Mouse (Mus musculus): ENCODE data around the gene Supt7l. TPM values are rescaled to one million over a fixed set of nuclear protein-coding genes. Genes with fewer than 3 reads are reported as not detected.
"Not testable (repeated sequence)": the region's sequence is repeated elsewhere in the genome, so short reads cannot be mapped to it uniquely, and the experiment has no call there.

Gene Supt7l
- 12.7 and 12.9 TPM in 2 replicates for polyA plus RNA-seq (2016; fragmentation: Nextera tagmentation; extraction: Ambion mirVana)

GRCm38 (mm10) chr5:31527707-31528106 lies at the start of gene Supt7l:
Supt7l (minus strand) TSS chr5:31527807.
- H3K36me3 ChIP-seq = peaks cover 48% of the 10 kb centered on the region
- 67% methylated on average over 11 of the region's 11 CpGs for WGBS (ENCODE audit: insufficient replicate concordance)
- H3K4me2 ChIP-seq = peak within 1 kb of the TSS; percentile 92

GRCm38 (mm10) chr5:31576539-31576975 lies 49.0 kb upstream of the Supt7l start:
- Histone ChIP-seq H3K4me1 (peaks cover 1% of the 10 kb centered on the region; the same call in 1 of the 2 replicates), H3K9ac (no peak overlapping the region), H3K9me3 (replicated peaks) (no peaks in the 10 kb centered on the region), H3K27me3 (replicated peaks) (peaks cover 8% of the 10 kb centered on the region), H3K4me3 (no peak overlapping the region), H3K4me2 (no peak overlapping the region), H3K27ac (no peak overlapping the region), H3K36me3 (no peaks in the 10 kb centered on the region)
- WGBS (ENCODE audit: insufficient replicate concordance) = 64% methylated on average over 7 of the region's 7 CpGs
- no peak for ATAC-seq

More at GRCm38 (mm10) chr5:31527707-31528106, at the start of gene Supt7l:
- Histone ChIP-seq H3K27ac (peak within 1 kb of the TSS; percentile 83), H3K9ac (peak within 1 kb of the TSS; percentile 89), H3K4me1 (peaks cover 27% of the 10 kb centered on the region), H3K4me3 (peak within 1 kb of the TSS; percentile 96)
- ATAC-seq; H3K27me3 ChIP-seq (replicated peaks); H3K9me3 ChIP-seq (replicated peaks): not testable (repeated sequence)

- H3K4me2 ChIP-seq = no peak overlapping the region
- no peak overlapping the region for H3K27ac ChIP-seq
- no peaks in the 10 kb centered on the region for H3K9me3 ChIP-seq (replicated peaks)
- no peak overlapping the region for H3K4me3 ChIP-seq
- H3K36me3 ChIP-seq = no peaks in the 10 kb centered on the region
- H3K9ac ChIP-seq = no peak overlapping the region
- peaks cover 10% of the 10 kb centered on the region; the same call in 1 of the 2 replicates for H3K4me1 ChIP-seq
- no peak for ATAC-seq
- peaks cover 18% of the 10 kb centered on the region for H3K27me3 ChIP-seq (replicated peaks)
- WGBS (ENCODE audit: insufficient replicate concordance) = 71% methylated on average over 3 of the region's 3 CpGs
Observed at GRCm38 (mm10) chr5:31573722-31574121, 46.1 kb upstream of the Supt7l start.

GRCm38 (mm10) chr5:31571023-31571608 lies 43.5 kb upstream of the Supt7l start:
- Histone ChIP-seq H3K4me2 (peak overlapping the region; percentile 32), H3K27ac (no peak overlapping the region), H3K4me3 (no peak overlapping the region; the same call in 1 of the 2 replicates), H3K9ac (no peak overlapping the region), H3K9me3 (replicated peaks) (no peaks in the 10 kb centered on the region), H3K4me1 (peaks cover 10% of the 10 kb centered on the region; the same call in 1 of the 2 replicates), H3K36me3 (no peaks in the 10 kb centered on the region), H3K27me3 (replicated peaks) (peaks cover 18% of the 10 kb centered on the region)
- 8% methylated on average over 20 of the region's 20 CpGs for WGBS (ENCODE audit: insufficient replicate concordance)
- no peak for ATAC-seq

- ATAC-seq = no peak
- Histone ChIP-seq H3K4me3 (no peak overlapping the region), H3K9ac (no peak overlapping the region), H3K4me1 (peaks cover 10% of the 10 kb centered on the region; the same call in 1 of the 2 replicates), H3K9me3 (replicated peaks) (no peaks in the 10 kb centered on the region), H3K27ac (no peak overlapping the region), H3K4me2 (no peak overlapping the region), H3K36me3 (no peaks in the 10 kb centered on the region), H3K27me3 (replicated peaks) (peaks cover 18% of the 10 kb centered on the region)
- WGBS (ENCODE audit: insufficient replicate concordance) = 61% methylated on average over 5 of the region's 5 CpGs
Observed at GRCm38 (mm10) chr5:31567951-31568657, 40.5 kb upstream of the Supt7l start.

GRCm38 (mm10) chr5:31566457-31566856 lies 38.9 kb upstream of the Supt7l start:
- Histone ChIP-seq H3K9me3 (replicated peaks) (no peaks in the 10 kb centered on the region), H3K27ac (no peak overlapping the region), H3K36me3 (peaks cover 6% of the 10 kb centered on the region), H3K4me2 (no peak overlapping the region), H3K4me1 (peaks cover 8% of the 10 kb centered on the region; the same call in 1 of the 2 replicates), H3K9ac (no peak overlapping the region), H3K4me3 (no peak overlapping the region), H3K27me3 (replicated peaks) (peaks cover 9% of the 10 kb centered on the region)
- 64% methylated on average over 3 of the region's 3 CpGs for WGBS (ENCODE audit: insufficient replicate concordance)
- no peak for ATAC-seq

GRCm38 (mm10) chr5:31566026-31566425 lies 38.4 kb upstream of the Supt7l start:
- ATAC-seq = no peak
- Histone ChIP-seq H3K4me3 (no peak overlapping the region), H3K9me3 (replicated peaks) (no peaks in the 10 kb centered on the region), H3K27me3 (replicated peaks) (peaks cover 5% of the 10 kb centered on the region), H3K9ac (no peak overlapping the region), H3K36me3 (peaks cover 8% of the 10 kb centered on the region), H3K4me2 (no peak overlapping the region), H3K4me1 (0 out of 2 replicates have a peak, but pooled peaks cover 6% of the 10 kb centered on the region), H3K27ac (no peak overlapping the region)
- 82% methylated on average over 7 of the region's 7 CpGs for WGBS (ENCODE audit: insufficient replicate concordance)

- Histone ChIP-seq H3K9ac (no peak overlapping the region), H3K9me3 (replicated peaks) (no peaks in the 10 kb centered on the region), H3K27ac (no peak overlapping the region), H3K4me2 (no peak overlapping the region), H3K4me1 (no peaks in the 10 kb centered on the region), H3K4me3 (no peak overlapping the region), H3K36me3 (peaks cover 16% of the 10 kb centered on the region), H3K27me3 (replicated peaks) (no peaks in the 10 kb centered on the region)
- ATAC-seq = no peak
- WGBS (ENCODE audit: insufficient replicate concordance) = 83% methylated on average over 4 of the region's 4 CpGs
Observed at GRCm38 (mm10) chr5:31564976-31565375, 37.4 kb upstream of the Supt7l start.

- no peak overlapping the region for H3K4me3 ChIP-seq
Observed at GRCm38 (mm10) chr5:31563905-31564304, 36.3 kb upstream of the Supt7l start.

GRCm38 (mm10) chr5:31563496-31563895 lies 35.9 kb upstream of the Supt7l start:
- no peak overlapping the region for H3K27ac ChIP-seq

More at GRCm38 (mm10) chr5:31563905-31564304, 36.3 kb upstream of the Supt7l start:
- no peak overlapping the region for H3K9ac ChIP-seq
- no peak overlapping the region for H3K27ac ChIP-seq
- H3K36me3 ChIP-seq = peaks cover 19% of the 10 kb centered on the region
- 45% methylated on average over 7 of the region's 7 CpGs for WGBS (ENCODE audit: insufficient replicate concordance)
- ATAC-seq = no peak
- H3K4me1 ChIP-seq = peaks cover 2% of the 10 kb centered on the region; the same call in 1 of the 2 replicates
- no peaks in the 10 kb centered on the region for H3K9me3 ChIP-seq (replicated peaks)
- no peak overlapping the region for H3K4me2 ChIP-seq
- no peaks in the 10 kb centered on the region for H3K27me3 ChIP-seq (replicated peaks)

GRCm38 (mm10) chr5:31562036-31562666 lies 34.5 kb upstream of the Supt7l start:
- no peaks in the 10 kb centered on the region for H3K9me3 ChIP-seq (replicated peaks)
- no peaks in the 10 kb centered on the region for H3K27me3 ChIP-seq (replicated peaks)
- H3K4me3 ChIP-seq = no peak overlapping the region
- ATAC-seq = no peak
- H3K4me2 ChIP-seq = no peak overlapping the region
- peaks cover 27% of the 10 kb centered on the region for H3K36me3 ChIP-seq
- peaks cover 2% of the 10 kb centered on the region; the same call in 1 of the 2 replicates for H3K4me1 ChIP-seq
- no peak overlapping the region for H3K9ac ChIP-seq
- 76% methylated on average over 7 of the region's 7 CpGs for WGBS (ENCODE audit: insufficient replicate concordance)
- H3K27ac ChIP-seq = no peak overlapping the region

More at GRCm38 (mm10) chr5:31563496-31563895, 35.9 kb upstream of the Supt7l start:
- Histone ChIP-seq H3K36me3 (peaks cover 19% of the 10 kb centered on the region), H3K9me3 (replicated peaks) (no peaks in the 10 kb centered on the region), H3K4me1 (peaks cover 2% of the 10 kb centered on the region; the same call in 1 of the 2 replicates), H3K4me2 (no peak overlapping the region), H3K27me3 (replicated peaks) (no peaks in the 10 kb centered on the region), H3K4me3 (no peak overlapping the region), H3K9ac (no peak overlapping the region)
- 9% methylated on average over 6 of the region's 6 CpGs for WGBS (ENCODE audit: insufficient replicate concordance)
- no peak for ATAC-seq

GRCm38 (mm10) chr5:31560352-31560751 lies 32.7 kb upstream of the Supt7l start:
- no peak overlapping the region for H3K4me3 ChIP-seq
- H3K4me1 ChIP-seq = peaks cover 2% of the 10 kb centered on the region; the same call in 1 of the 2 replicates
- H3K9ac ChIP-seq = no peak overlapping the region
- no peak for ATAC-seq
- peaks cover 40% of the 10 kb centered on the region for H3K36me3 ChIP-seq
- H3K27me3 ChIP-seq (replicated peaks) = no peaks in the 10 kb centered on the region
- H3K27ac ChIP-seq = no peak overlapping the region
- no peak overlapping the region for H3K4me2 ChIP-seq
- H3K9me3 ChIP-seq (replicated peaks) = no peaks in the 10 kb centered on the region
- 92% methylated on average over 2 of the region's 2 CpGs for WGBS (ENCODE audit: insufficient replicate concordance)
